ENCODE assay signal across 9 mouse cellular contexts in genomic region chr4:89485981-89486531, GRCm38 (mm10).
DNase-seq lines count a peak whose midpoint lies in the region; ATAC-seq and TF ChIP-seq lines count a peak whose summit lies in the region.
"Had no signal": no experiment of that assay in that cellular context is flagged by ENCODE, and none has a peak within 500 bp of the region (broad histone marks: within the 10 kb centered on the region; RNA-seq: fewer than 3 reads in every experiment).

No protein-coding gene starts in this region.

- no peak overlapping the region for H3K4me3 ChIP-seq in G1E (ENCODE audit: low read depth, low read length)
- H3K4me3 ChIP-seq in liver, embryonic 11.5 days (ENCODE audit: low read depth, low read length) = no peak overlapping the region
- H3K4me3 ChIP-seq: midbrain, embryonic 12.5 days had no signal

- peak overlapping the region; percentile 35 for H3K4me2 ChIP-seq in liver, embryonic 11.5 days
- H3K4me2 ChIP-seq: midbrain, embryonic 12.5 days had no signal

- H3K4me1 ChIP-seq in G1E (ENCODE audit: insufficient read depth, low read depth, low read length) = no peaks in the 10 kb centered on the region
- peaks cover 4% of the 10 kb centered on the region; the same call in 1 of the 2 replicates for H3K4me1 ChIP-seq in liver, embryonic 11.5 days (replicated peaks; ENCODE audit: control insufficient read depth, insufficient read depth, low read length)
- H3K4me1 ChIP-seq: midbrain, embryonic 12.5 days had no signal

- no peak overlapping the region for H3K27ac ChIP-seq in liver, embryonic 11.5 days (ENCODE audit: low read depth, low read length)
- H3K27ac ChIP-seq: midbrain, embryonic 12.5 days had no signal

- H3K36me3 ChIP-seq in G1E (replicated peaks) = no peaks in the 10 kb centered on the region
- H3K36me3 ChIP-seq in liver, embryonic 11.5 days (ENCODE audit: control insufficient read depth, insufficient read depth, low read length) = no peaks in the 10 kb centered on the region
- H3K36me3 ChIP-seq: midbrain, embryonic 12.5 days had no signal

- DNase-seq in gastrocnemius, adult 18-20 months (ENCODE audit: low spot score) = peak; percentile 17
- no peak for DNase-seq in gastrocnemius, postnatal 4 days (ENCODE audit: low spot score in 2 of 2)
- DNase-seq in G1E (ENCODE audit: low spot score) = no peak
- peak; percentile 33 for DNase-seq in heart, postnatal 25 days (ENCODE audit: low spot score)
- no peak for DNase-seq in liver, embryonic 11.5 days (ENCODE audit: low spot score)
- peak; percentile 14 for DNase-seq in skeletal muscle tissue, adult 2 months (ENCODE audit: low read depth, low spot score)
- no peak for DNase-seq in embryo, embryonic 9.5 days (ENCODE audit: extremely low spot score)
- DNase-seq in gastrocnemius, adult 8-10 months (ENCODE audit: low spot score in 2 of 2) = no peak

- 26% methylated on average over 11 of the region's 11 CpGs for WGBS in liver, embryonic 11.5 days

- H3K9ac ChIP-seq in liver, embryonic 11.5 days (ENCODE audit: low read depth, low read length) = no peak overlapping the region
- H3K9ac ChIP-seq: midbrain, embryonic 12.5 days had no signal

- intact Hi-C loops in heart, postnatal 25 days (cut with DNase I) = no loop called here

- ATAC-seq in G1E (ENCODE audit: extremely low read depth, insufficient number of reproducible peaks, low FRiP score, poor library complexity, severe bottlenecking) = peak; percentile 82
- peak; percentile 83 for ATAC-seq in liver, embryonic 11.5 days (replicated peaks; ENCODE audit: low FRiP score)

- peaks cover 25% of the 10 kb centered on the region for H3K9me3 ChIP-seq in G1E (replicated peaks)
- H3K9me3 ChIP-seq in liver, embryonic 11.5 days (ENCODE audit: control insufficient read depth, low read length) = no peaks in the 10 kb centered on the region
- H3K9me3 ChIP-seq: midbrain, embryonic 12.5 days had no signal

- no peak for TF ChIP-seq CTCF in G1E (IDR thresholded peaks at IDR 0.05; ENCODE audit: low read depth, low read length)

- H3K27me3 ChIP-seq in G1E (ENCODE audit: insufficient read depth, low read length) = no peaks in the 10 kb centered on the region
- no peaks in the 10 kb centered on the region for H3K27me3 ChIP-seq in liver, embryonic 11.5 days (replicated peaks; ENCODE audit: control insufficient read depth, insufficient read depth, low read length)
- H3K27me3 ChIP-seq: midbrain, embryonic 12.5 days had no signal

Comparison
In these comparisons a context has a peak if more than half of its experiments do, and no peak if none do; other contexts are left out.
1. DNase-seq: peak in gastrocnemius, adult 18-20 months (single experiment), heart, postnatal 25 days (single experiment) and skeletal muscle tissue, adult 2 months (single experiment); none in gastrocnemius, postnatal 4 days (0 of 2), G1E (single experiment), liver, embryonic 11.5 days (single experiment), embryo, embryonic 9.5 days (single experiment) and gastrocnemius, adult 8-10 months (0 of 2).